Mouse (Mus musculus) heart, embryonic 15.5 days (tissue): ENCODE data around the gene Hist1h2bc. TPM values are rescaled to one million over a fixed set of nuclear protein-coding genes. Genes with fewer than 3 reads are reported as not detected.
A peak's percentile ranks its signal among the peaks of the same experiment; 100 is the strongest.

Experiments used
- ATAC-seq: fragments of 200-750 bp; cut with Nextera tagmentation; replicated peaks from 2 replicates; pipeline ENCODE4 v1.8.0; 2017; ENCODE audit warnings: low read depth, moderate TSS enrichment; ENCODE audit not compliant: insufficient number of reproducible peaks, insufficient read depth, low FRiP score
- H3K27ac ChIP-seq: fragments of 300-500 bp; sonication (generic); 2 replicates; pipeline ENCODE4 v1.5.1; 2015; ENCODE audit warnings: mild to moderate bottlenecking, inconsistent platforms
- H3K27me3 ChIP-seq: fragments of 300-500 bp; sonication (generic); 2 replicates; pipeline ENCODE4 v1.6.1; 2015; ENCODE audit warnings: inconsistent platforms
- H3K36me3 ChIP-seq: fragments of 300-500 bp; sonication (generic); 2 replicates; pipeline ENCODE4 v1.6.1; 2015; ENCODE audit warnings: mild to moderate bottlenecking, inconsistent platforms
- H3K4me1 ChIP-seq: fragments of 300-500 bp; sonication (generic); replicated peaks from 2 replicates; pipeline ENCODE4 v1.6.1; 2015; ENCODE audit warnings: inconsistent platforms
- H3K4me2 ChIP-seq: fragments of 300-500 bp; sonication (generic); 2 replicates; pipeline ENCODE4 v1.6.1; 2015; ENCODE audit warnings: inconsistent platforms, mild to moderate bottlenecking, moderate library complexity
- H3K4me3 ChIP-seq: fragments of 300-500 bp; sonication (generic); 2 replicates; pipeline ENCODE4 v1.5.1; 2015; ENCODE audit warnings: mild to moderate bottlenecking, inconsistent platforms
- H3K9ac ChIP-seq: fragments of 300-500 bp; sonication (generic); 2 replicates; pipeline ENCODE4 v1.6.1; 2015; ENCODE audit warnings: mild to moderate bottlenecking, inconsistent platforms
- H3K9me3 ChIP-seq: fragments of 300-500 bp; sonication (generic); replicated peaks from 2 replicates; pipeline ENCODE4 v1.6.1; 2016; ENCODE audit warnings: inconsistent platforms
- WGBS: fragments of 180-500 bp; shearing (Covaris S2); methylation state at CpG from one replicate; pipeline ENCODE4 v1.1.7; 2015; ENCODE audit warnings: mixed read lengths; 5-methylcytosine and 5-hydroxymethylcytosine counted together
- microRNA-seq: library from miRNA; unstranded; fragments of <30 nt; microRNA quantifications from one replicate; pipeline ENCODE4, GENCODE M21; 2016
- polyA plus RNA-seq: library from polyadenylated mRNA; unstranded; fragments of >200 nt; fragmentation: Nextera tagmentation; extraction: Ambion mirVana; gene quantifications from 2 replicates; pipeline ENCODE4 v1.2.1, GENCODE M21; 2015

The Hist1h2bc gene
- polyA plus RNA-seq, 1 experiment from 2014 or later = 51.8 TPM

DNA sequence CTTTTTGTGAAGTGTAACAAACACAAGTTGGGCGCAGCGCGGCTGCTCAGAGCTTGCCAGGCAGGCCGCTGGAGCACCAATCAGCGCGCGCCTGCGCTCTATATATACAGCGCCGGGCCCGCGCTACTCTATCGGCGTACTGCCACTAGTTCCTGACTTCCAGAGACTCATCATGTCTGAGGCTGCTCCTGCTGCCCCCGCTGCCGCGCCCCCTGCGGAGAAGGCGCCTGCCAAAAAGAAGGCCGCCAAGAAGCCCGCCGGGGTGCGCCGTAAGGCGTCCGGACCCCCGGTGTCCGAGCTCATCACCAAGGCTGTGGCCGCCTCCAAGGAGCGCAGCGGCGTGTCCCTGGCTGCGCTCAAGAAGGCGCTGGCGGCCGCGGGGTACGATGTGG, 54.7 kb downstream of the Hist1h2bc start, which contains the start of gene Hist1h1c:
Gene Hist1h1c (plus strand): TSS at position 132 of the 392 bp plus-strand sequence.
- no peaks in the 10 kb centered on the region for H3K27me3 ChIP-seq
- under 1% methylated on average over 38 of the region's 38 CpGs for WGBS
- H3K4me3 ChIP-seq = peak within 1 kb of the TSS; percentile 74
- peak within 1 kb of the TSS; percentile 99 for H3K27ac ChIP-seq
- ATAC-seq = peak; percentile 91
- no peaks in the 10 kb centered on the region for H3K36me3 ChIP-seq
- H3K9ac ChIP-seq = peak within 1 kb of the TSS; percentile 92
- H3K4me1 ChIP-seq = peaks cover 19% of the 10 kb centered on the region
- H3K4me2 ChIP-seq = peak within 1 kb of the TSS; percentile 97
- H3K9me3 ChIP-seq = no peaks in the 10 kb centered on the region

DNA sequence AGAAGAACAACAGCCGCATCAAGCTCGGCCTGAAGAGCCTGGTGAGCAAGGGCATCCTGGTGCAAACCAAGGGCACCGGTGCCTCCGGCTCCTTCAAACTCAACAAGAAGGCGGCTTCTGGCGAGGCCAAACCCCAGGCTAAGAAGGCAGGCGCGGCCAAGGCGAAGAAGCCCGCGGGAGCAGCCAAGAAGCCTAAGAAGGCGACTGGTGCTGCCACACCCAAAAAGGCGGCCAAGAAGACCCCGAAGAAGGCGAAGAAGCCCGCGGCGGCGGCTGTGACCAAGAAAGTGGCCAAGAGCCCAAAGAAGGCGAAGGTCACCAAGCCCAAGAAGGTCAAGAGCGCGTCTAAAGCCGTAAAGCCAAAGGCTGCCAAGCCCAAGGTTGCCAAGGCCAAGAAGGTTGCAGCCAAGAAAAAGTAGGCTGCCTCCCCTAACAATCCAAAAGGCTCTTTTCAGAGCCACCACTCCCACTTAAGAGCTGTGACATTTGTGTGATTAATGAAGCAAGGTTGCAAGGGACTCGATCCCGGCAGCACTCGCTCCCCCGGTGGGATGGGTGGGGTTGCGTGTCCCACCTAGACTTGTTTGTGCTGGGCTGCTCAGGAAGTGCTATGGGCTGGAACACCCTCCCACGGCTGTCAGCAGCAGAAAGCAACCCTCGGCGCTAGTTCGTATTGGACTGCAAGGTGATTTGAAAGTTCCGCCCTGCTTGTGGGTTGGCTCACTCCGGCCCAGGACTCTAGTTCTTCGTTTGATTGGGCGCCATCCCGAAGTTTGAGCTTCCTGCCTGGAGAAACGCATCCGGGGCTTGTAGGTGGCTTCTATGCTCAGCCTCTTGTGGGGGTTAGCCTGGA, 55.3 kb downstream of the Hist1h2bc start:
- peak overlapping the region; percentile 92 for H3K9ac ChIP-seq
- peak; percentile 88 for ATAC-seq
- H3K4me2 ChIP-seq = peak overlapping the region; percentile 97
- peak overlapping the region; percentile 99 for H3K27ac ChIP-seq
- WGBS = 0% methylated on average over 39 of the region's 39 CpGs
- H3K9me3 ChIP-seq = no peaks in the 10 kb centered on the region
- peak overlapping the region; percentile 74 for H3K4me3 ChIP-seq
- no peaks in the 10 kb centered on the region for H3K36me3 ChIP-seq
- H3K4me1 ChIP-seq = peaks cover 21% of the 10 kb centered on the region
- H3K27me3 ChIP-seq = no peaks in the 10 kb centered on the region

DNA sequence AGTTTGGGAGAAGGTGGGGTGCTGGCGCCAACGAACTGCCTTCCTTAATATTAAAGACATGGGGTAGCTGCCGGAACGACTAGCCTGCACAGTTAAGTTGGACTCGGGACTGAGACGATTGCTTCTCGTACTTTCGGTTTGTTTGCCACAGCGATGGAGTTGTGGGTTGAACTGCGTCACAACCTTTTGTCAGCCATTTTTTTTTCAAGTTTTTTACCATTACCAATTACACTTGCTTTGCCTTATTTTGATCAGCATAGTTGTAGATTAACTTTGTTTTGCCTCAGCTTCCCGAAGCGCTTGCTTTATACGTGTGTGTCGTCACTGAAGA, 55.9 kb downstream of the Hist1h2bc start:
- under 1% methylated on average over 14 of the region's 14 CpGs for WGBS
- H3K27ac ChIP-seq = peak overlapping the region; percentile 99
- no peaks in the 10 kb centered on the region for H3K27me3 ChIP-seq
- H3K4me2 ChIP-seq = peak overlapping the region; percentile 97
- no peaks in the 10 kb centered on the region for H3K36me3 ChIP-seq
- H3K9ac ChIP-seq = peak overlapping the region; percentile 92
- no peaks in the 10 kb centered on the region for H3K9me3 ChIP-seq
- H3K4me3 ChIP-seq = peak overlapping the region; percentile 74
- no peak; the same call in 1 of the 2 replicates for ATAC-seq
- H3K4me1 ChIP-seq = peaks cover 25% of the 10 kb centered on the region

DNA sequence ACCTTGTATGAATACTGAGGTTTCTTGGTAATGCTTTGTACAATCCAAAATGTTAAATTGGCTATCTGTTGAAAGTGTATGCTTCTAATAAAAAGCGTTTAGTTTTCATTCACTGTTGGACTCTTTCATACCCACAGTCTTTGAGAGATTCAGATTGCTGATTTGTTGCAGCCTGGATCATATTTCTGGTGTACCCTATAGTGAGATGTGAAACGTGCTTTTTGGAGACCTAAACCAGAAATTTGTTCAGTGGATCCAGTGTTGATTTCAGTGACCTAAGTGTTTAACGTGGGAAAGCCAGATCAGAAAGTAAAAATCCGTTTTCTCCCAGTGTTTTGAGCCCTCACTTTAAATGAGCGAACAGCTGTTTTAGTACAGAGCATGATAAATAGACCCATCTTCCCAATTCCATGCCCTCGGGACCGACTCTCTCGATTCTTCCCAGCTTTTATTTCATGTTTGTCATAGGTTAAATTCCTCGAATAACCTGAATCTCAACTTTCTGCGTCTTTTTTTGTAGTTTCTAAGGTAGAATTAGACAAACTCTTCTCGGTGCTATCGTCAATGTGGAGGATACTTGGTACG, 56.3 kb downstream of the Hist1h2bc start:
- Histone ChIP-seq H3K9ac (peak overlapping the region; percentile 92), H3K27ac (peak overlapping the region; percentile 99), H3K36me3 (no peaks in the 10 kb centered on the region), H3K4me3 (peak overlapping the region; percentile 74), H3K4me1 (peaks cover 25% of the 10 kb centered on the region), H3K9me3 (no peaks in the 10 kb centered on the region), H3K4me2 (peak overlapping the region; percentile 97), H3K27me3 (no peaks in the 10 kb centered on the region)
- WGBS = 28% methylated on average over 13 of the region's 13 CpGs
- ATAC-seq = no peak

DNA sequence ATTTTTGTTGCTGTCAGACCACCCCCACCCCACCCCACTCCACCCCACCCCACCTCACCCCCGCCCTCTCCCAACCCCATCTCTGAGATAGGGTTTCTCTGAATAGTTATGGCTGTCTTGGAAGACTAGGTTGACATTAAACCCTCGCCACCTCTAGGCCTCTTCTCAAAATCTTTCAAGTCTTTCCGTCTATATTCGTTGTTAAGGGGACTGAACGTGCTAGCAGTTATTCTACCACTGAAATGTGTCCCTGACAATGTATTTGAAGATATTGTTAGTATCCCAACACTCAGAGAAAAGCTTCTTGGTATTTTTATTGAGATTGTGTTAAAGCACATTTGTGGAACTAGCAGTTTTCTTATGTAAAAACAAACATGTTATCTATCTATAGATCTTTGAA, 56.9 kb downstream of the Hist1h2bc start:
- peak overlapping the region; percentile 99 for H3K27ac ChIP-seq
- peaks cover 28% of the 10 kb centered on the region for H3K4me1 ChIP-seq
- no peak for ATAC-seq
- 52% methylated on average over 5 of the region's 5 CpGs for WGBS
- H3K4me3 ChIP-seq = peak overlapping the region; percentile 74
- H3K9ac ChIP-seq = no peak overlapping the region
- H3K36me3 ChIP-seq = no peaks in the 10 kb centered on the region
- H3K9me3 ChIP-seq = no peaks in the 10 kb centered on the region
- H3K4me2 ChIP-seq = peak overlapping the region; percentile 97
- no peaks in the 10 kb centered on the region for H3K27me3 ChIP-seq

DNA sequence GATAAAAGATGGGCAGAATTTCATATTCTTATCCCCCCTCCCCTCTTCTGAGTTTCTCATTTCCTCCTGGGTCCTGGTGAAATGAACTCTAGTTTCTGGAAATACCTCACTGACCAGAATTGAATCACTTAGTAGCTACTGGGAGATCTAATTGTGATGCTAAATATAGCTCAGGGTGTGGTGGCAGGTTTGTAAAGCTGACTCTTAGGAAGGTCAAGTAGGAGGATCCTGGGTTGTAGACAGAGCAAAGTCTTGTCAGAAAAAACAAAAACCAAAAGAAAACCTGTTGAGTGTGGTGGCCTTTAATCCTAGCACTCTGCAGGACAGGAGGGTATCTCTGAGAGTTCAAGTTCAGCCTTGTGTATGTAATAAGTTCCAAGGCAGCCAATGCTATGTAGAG, 58.0 kb downstream of the Hist1h2bc start:
- Histone ChIP-seq H3K9me3 (no peaks in the 10 kb centered on the region), H3K27ac (peak overlapping the region; percentile 9; the same call in 1 of the 2 replicates), H3K4me1 (peaks cover 28% of the 10 kb centered on the region), H3K4me3 (no peak overlapping the region), H3K36me3 (no peaks in the 10 kb centered on the region), H3K9ac (no peak overlapping the region), H3K27me3 (no peaks in the 10 kb centered on the region), H3K4me2 (0 out of 2 replicates have a peak overlapping the region, but pooled peaks have one; percentile 8)
- ATAC-seq = no peak

Small RNA genes lying within 50 kb of the gene (microRNA-seq; reads per million reads assigned to microRNA genes)
- not detected for gene Gm44350

Other genes starting within 250 kb of the Hist1h2bc start
- 0.85 and 1.4 TPM in 2 replicates for gene Btn1a1, start 218.3 kb upstream of the Hist1h2bc start, polyA plus RNA-seq
- 0.31 and 0.41 TPM in 2 replicates for gene Btn2a2, start 195.3 kb upstream of the Hist1h2bc start, polyA plus RNA-seq
- 5.4 and 5.7 TPM in 2 replicates for gene Hist1h4h, start 153.1 kb upstream of the Hist1h2bc start, polyA plus RNA-seq
- gene Hist1h2af, start 150.3 kb upstream of the Hist1h2bc start, polyA plus RNA-seq = 2.2 and 2.6 TPM in 2 replicates
- 1.6 and 3.1 TPM in 2 replicates for gene Hist1h3g, start 148.8 kb upstream of the Hist1h2bc start, polyA plus RNA-seq
- gene Hist1h2bh, start 140.8 kb upstream of the Hist1h2bc start, polyA plus RNA-seq = 0.61 and 0.74 TPM in 2 replicates
- gene Hist1h3f, start 140.1 kb upstream of the Hist1h2bc start, polyA plus RNA-seq = 0.16 and 0.25 TPM in 2 replicates
- gene Hist1h4f, start 132.6 kb upstream of the Hist1h2bc start, polyA plus RNA-seq = 0.62 and 0.66 TPM in 2 replicates
- 0.18 and 0.23 TPM in 2 replicates for gene Hist1h1d, start 130.9 kb upstream of the Hist1h2bc start, polyA plus RNA-seq
- 1.7 and 2.4 TPM in 2 replicates for gene Hist1h3e, start 121.8 kb upstream of the Hist1h2bc start, polyA plus RNA-seq
- gene Hist1h2ae, start 113.0 kb upstream of the Hist1h2bc start, polyA plus RNA-seq = 33.7 and 35.5 TPM in 2 replicates
- gene Hist1h2bg, start 112.8 kb upstream of the Hist1h2bc start, polyA plus RNA-seq = 4.3 and 4.6 TPM in 2 replicates
- gene Hist1h2bf, start 110.0 kb upstream of the Hist1h2bc start, polyA plus RNA-seq = 0.97 and 1.5 TPM in 2 replicates
- 1.2 and 1.6 TPM in 2 replicates for gene Hist1h2ad, start 109.8 kb upstream of the Hist1h2bc start, polyA plus RNA-seq
- 2.0 and 2.2 TPM in 2 replicates for gene Hist1h3d, start 108.4 kb upstream of the Hist1h2bc start, polyA plus RNA-seq
- gene Hist1h4d, start 102.6 kb upstream of the Hist1h2bc start, polyA plus RNA-seq = 48.2 and 53.2 TPM in 2 replicates
- 1.7 and 1.9 TPM in 2 replicates for gene Hist1h2be, start 63.1 kb upstream of the Hist1h2bc start, polyA plus RNA-seq
- 9.6 and 10.8 TPM in 2 replicates for gene Hist1h1e, start 61.6 kb upstream of the Hist1h2bc start, polyA plus RNA-seq
- gene Hist1h2ac, start 251 bp upstream of the Hist1h2bc start, polyA plus RNA-seq = 0.50 and 0.74 TPM in 2 replicates
- 0.14 TPM in 1 of 2 replicates, not detected in the other for gene Hist1h1t, start 11.6 kb downstream of the Hist1h2bc start, polyA plus RNA-seq
- gene Hist1h4c, start 14.3 kb downstream of the Hist1h2bc start, polyA plus RNA-seq = 2.4 and 2.7 TPM in 2 replicates
- 10.3 and 13.6 TPM in 2 replicates for gene Hfe, start 26.7 kb downstream of the Hist1h2bc start, polyA plus RNA-seq
- 38.8 and 41.2 TPM in 2 replicates for gene Hist1h1c, start 54.6 kb downstream of the Hist1h2bc start, polyA plus RNA-seq
- 2.0 and 4.1 TPM in 2 replicates for gene Hist1h3c, start 61.4 kb downstream of the Hist1h2bc start, polyA plus RNA-seq
- 1.2 and 1.9 TPM in 2 replicates for gene Hist1h2bb, start 62.5 kb downstream of the Hist1h2bc start, polyA plus RNA-seq
- gene Hist1h2ab, start 66.9 kb downstream of the Hist1h2bc start, polyA plus RNA-seq = 15.3 and 20.4 TPM in 2 replicates
- gene Hist1h3b, start 68.1 kb downstream of the Hist1h2bc start, polyA plus RNA-seq = 3.1 and 4.7 TPM in 2 replicates
- 1.2 and 1.7 TPM in 2 replicates for gene Hist1h4b, start 72.8 kb downstream of the Hist1h2bc start, polyA plus RNA-seq
- gene Hist1h4a, start 77.0 kb downstream of the Hist1h2bc start, polyA plus RNA-seq = not detected in 2 replicates
- gene Hist1h3a, start 78.2 kb downstream of the Hist1h2bc start, polyA plus RNA-seq = 1.5 and 2.4 TPM in 2 replicates
- 0.76 and 0.98 TPM in 2 replicates for gene Hist1h1a, start 79.5 kb downstream of the Hist1h2bc start, polyA plus RNA-seq
- gene Trim38, start 85.7 kb downstream of the Hist1h2bc start, polyA plus RNA-seq = not detected in 2 replicates
- gene Slc17a2, start 122.8 kb downstream of the Hist1h2bc start, polyA plus RNA-seq = not detected in 2 replicates
- 0.03 TPM in 1 of 2 replicates, not detected in the other for gene Slc17a3, start 155.2 kb downstream of the Hist1h2bc start, polyA plus RNA-seq
- gene Slc17a1, start 183.6 kb downstream of the Hist1h2bc start, polyA plus RNA-seq = not detected in 2 replicates
- not detected in 2 replicates for gene Slc17a4, start 230.8 kb downstream of the Hist1h2bc start, polyA plus RNA-seq
- not detected in 2 replicates for gene Hist1h2ba, start 250.0 kb downstream of the Hist1h2bc start, polyA plus RNA-seq